Comparison of ENCODE assay signal across 15 mouse cellular contexts in genomic region chr15:40124211-40124953, GRCm38 (mm10). TPM values are rescaled to one million over a fixed set of nuclear protein-coding genes. Genes with fewer than 3 reads are reported as not detected.
DNase-seq lines count a peak whose midpoint lies in the region; ATAC-seq and TF ChIP-seq lines count a peak whose summit lies in the region.
"Had no signal": no experiment of that assay in that cellular context is flagged by ENCODE, and none has a peak within 500 bp of the region (broad histone marks: within the 10 kb centered on the region; RNA-seq: fewer than 3 reads in every experiment).

No protein-coding gene starts in this region.

- H3K4me3 ChIP-seq in kidney, postnatal 0 days (replicated peaks; ENCODE audit: low read depth, low read length): no peak overlapping the region
- H3K4me3 ChIP-seq in hindbrain, embryonic 14.5 days (replicated peaks; ENCODE audit: low read length): no peak overlapping the region
- H3K4me3 ChIP-seq in stomach, postnatal 0 days (ENCODE audit: low read depth, low read length): no peak overlapping the region
- H3K4me3 ChIP-seq: liver, embryonic 15.5 days; stomach, embryonic 15.5 days had no signal

- no peak overlapping the region for H3K27ac ChIP-seq in kidney, postnatal 0 days
- H3K27ac ChIP-seq in hindbrain, embryonic 14.5 days: no peak overlapping the region
- H3K27ac ChIP-seq in stomach, postnatal 0 days (replicated peaks): no peak overlapping the region
- H3K27ac ChIP-seq: liver, embryonic 15.5 days; stomach, embryonic 15.5 days had no signal

- ATAC-seq in kidney, postnatal 0 days (replicated peaks; ENCODE audit: low FRiP score, low read depth): no peak
- ATAC-seq in hindbrain, embryonic 14.5 days (ENCODE audit: low FRiP score): peak; percentile 55
- ATAC-seq in stomach, postnatal 0 days (ENCODE audit: low FRiP score, low TSS enrichment): no peak
- ATAC-seq: midbrain, embryonic 16.5 days had no signal

- TF ChIP-seq EP300 in stomach, postnatal 0 days (optimal IDR thresholded peaks at IDR 0.05): no peak

- no peak overlapping the region for H3K9ac ChIP-seq in kidney, postnatal 0 days (ENCODE audit: low read depth, low read length)
- H3K9ac ChIP-seq in hindbrain, embryonic 14.5 days: no peak overlapping the region
- H3K9ac ChIP-seq in stomach, postnatal 0 days (ENCODE audit: low read length): no peak overlapping the region
- H3K9ac ChIP-seq: liver, embryonic 15.5 days; stomach, embryonic 15.5 days had no signal

- no peaks in the 10 kb centered on the region for H3K27me3 ChIP-seq in kidney, postnatal 0 days (ENCODE audit: insufficient read depth, low read length)
- H3K27me3 ChIP-seq in hindbrain, embryonic 14.5 days (ENCODE audit: control insufficient read depth, insufficient read depth, low read length): no peaks in the 10 kb centered on the region
- H3K27me3 ChIP-seq in stomach, postnatal 0 days (ENCODE audit: control insufficient read depth, insufficient read depth, low read length): no peaks in the 10 kb centered on the region
- H3K27me3 ChIP-seq: CH12.LX; liver, embryonic 15.5 days; stomach, embryonic 15.5 days had no signal

- no peaks in the 10 kb centered on the region for H3K36me3 ChIP-seq in kidney, postnatal 0 days (ENCODE audit: insufficient read depth, low read length)
- H3K36me3 ChIP-seq in hindbrain, embryonic 14.5 days (replicated peaks; ENCODE audit: control insufficient read depth, insufficient read depth): no peaks in the 10 kb centered on the region
- no peaks in the 10 kb centered on the region for H3K36me3 ChIP-seq in stomach, postnatal 0 days (ENCODE audit: control insufficient read depth, insufficient read depth, low read length)
- H3K36me3 ChIP-seq: liver, embryonic 15.5 days; stomach, embryonic 15.5 days had no signal

- H3K4me2 ChIP-seq in kidney, postnatal 0 days (ENCODE audit: low read length): no peak overlapping the region
- no peak overlapping the region for H3K4me2 ChIP-seq in hindbrain, embryonic 14.5 days (replicated peaks)
- no peak overlapping the region for H3K4me2 ChIP-seq in stomach, postnatal 0 days (replicated peaks; ENCODE audit: low read depth)
- H3K4me2 ChIP-seq: liver, embryonic 15.5 days; stomach, embryonic 15.5 days had no signal

- peak; percentile 25 for DNase-seq in kidney, postnatal 0 days (ENCODE audit: low spot score)
- no peak for DNase-seq in kidney, adult 8-10 months
- DNase-seq in brain, embryonic 14.5 days (ENCODE audit: low read depth): peak; percentile 31
- peak; percentile 57 for DNase-seq in gastrocnemius, postnatal 25 days
- DNase-seq in hindbrain, embryonic 14.5 days (ENCODE audit: low spot score): no peak
- no peak for DNase-seq in stomach, postnatal 0 days (ENCODE audit: low spot score)
- DNase-seq in urinary bladder, adult 18-20 months (ENCODE audit: low spot score in 2 of 2): no peak
- DNase-seq in left cerebral cortex, adult 11 months (ENCODE audit: low spot score): no peak
- DNase-seq: cerebellum, adult 8-10 months had no signal

- WGBS in kidney, postnatal 0 days: 71% methylated on average over 9 of the region's 9 CpGs
- WGBS in hindbrain, embryonic 14.5 days: 57% methylated on average over 9 of the region's 9 CpGs
- WGBS in stomach, postnatal 0 days: 75% methylated on average over 9 of the region's 9 CpGs

- H3K4me1 ChIP-seq in kidney, postnatal 0 days (replicated peaks; ENCODE audit: insufficient read depth, low read length): no peaks in the 10 kb centered on the region
- H3K4me1 ChIP-seq in hindbrain, embryonic 14.5 days (replicated peaks; ENCODE audit: control insufficient read depth, insufficient read depth, low read length): no peaks in the 10 kb centered on the region
- no peaks in the 10 kb centered on the region for H3K4me1 ChIP-seq in stomach, postnatal 0 days (replicated peaks; ENCODE audit: control insufficient read depth, insufficient read depth)
- H3K4me1 ChIP-seq: liver, embryonic 15.5 days; stomach, embryonic 15.5 days had no signal

- no peaks in the 10 kb centered on the region for H3K9me3 ChIP-seq in kidney, postnatal 0 days (replicated peaks; ENCODE audit: low read length)
- H3K9me3 ChIP-seq in hindbrain, embryonic 14.5 days (ENCODE audit: control insufficient read depth, low read length): no peaks in the 10 kb centered on the region
- H3K9me3 ChIP-seq in stomach, postnatal 0 days (ENCODE audit: control insufficient read depth, low read length): no peaks in the 10 kb centered on the region
- H3K9me3 ChIP-seq: liver, embryonic 15.5 days; stomach, embryonic 15.5 days had no signal

- no peak for TF ChIP-seq POLR2A in brain, embryonic 14.5 days (IDR thresholded peaks at IDR 0.05; ENCODE audit: borderline replicate concordance, extremely low read depth, insufficient read depth, insufficient read length, poor library complexity, severe bottlenecking)

- no peak for TF ChIP-seq CTCF in kidney, postnatal 0 days (IDR thresholded peaks at IDR 0.05; ENCODE audit: low read depth)
- no peak for TF ChIP-seq CTCF in brain, embryonic 14.5 days (IDR thresholded peaks at IDR 0.05; ENCODE audit: borderline replicate concordance, extremely low read depth, insufficient read depth, insufficient read length)
- TF ChIP-seq CTCF in stomach, postnatal 0 days (IDR thresholded peaks at IDR 0.05; ENCODE audit: low read depth): no peak

RNA-seq across cellular contexts. Expression of gene 9330182O14Rik, which starts 9.8 kb away (rescaled TPM):
- not detected in 2 replicates for polyA plus RNA-seq in kidney, postnatal 0 days (2015; fragmentation: Nextera tagmentation; extraction: Ambion mirVana)
- polyA plus RNA-seq in brain, embryonic 14.5 days (2012; rRNA removed): not detected in 2 replicates
- total RNA-seq in gastrocnemius, postnatal 25 days (2021): not detected
- polyA plus RNA-seq in hindbrain, embryonic 14.5 days (2014; fragmentation: Nextera tagmentation; extraction: Ambion mirVana): not detected in 2 replicates
- polyA plus RNA-seq in stomach, postnatal 0 days (2015; fragmentation: Nextera tagmentation; extraction: Ambion mirVana): 0.17 and 0.71 TPM in 2 replicates
- total RNA-seq: CH12.LX; hematopoietic stem cell, adult 5-6 weeks; left cerebral cortex, postnatal 10 days had no signal
- polyA plus RNA-seq: liver, embryonic 15.5 days; midbrain, embryonic 16.5 days; stomach, embryonic 15.5 days had no signal

Comparison
In these comparisons a context has a peak if more than half of its experiments do, and no peak if none do; other contexts are left out.
1. DNase-seq: peak in kidney, postnatal 0 days (single experiment), brain, embryonic 14.5 days (single experiment) and gastrocnemius, postnatal 25 days (single experiment); none in kidney, adult 8-10 months (0 of 2), hindbrain, embryonic 14.5 days (single experiment), stomach, postnatal 0 days (single experiment), urinary bladder, adult 18-20 months (0 of 2) and left cerebral cortex, adult 11 months (single experiment).